8 mouse cellular contexts compared by ENCODE assay signal in the genomic region with DNA sequence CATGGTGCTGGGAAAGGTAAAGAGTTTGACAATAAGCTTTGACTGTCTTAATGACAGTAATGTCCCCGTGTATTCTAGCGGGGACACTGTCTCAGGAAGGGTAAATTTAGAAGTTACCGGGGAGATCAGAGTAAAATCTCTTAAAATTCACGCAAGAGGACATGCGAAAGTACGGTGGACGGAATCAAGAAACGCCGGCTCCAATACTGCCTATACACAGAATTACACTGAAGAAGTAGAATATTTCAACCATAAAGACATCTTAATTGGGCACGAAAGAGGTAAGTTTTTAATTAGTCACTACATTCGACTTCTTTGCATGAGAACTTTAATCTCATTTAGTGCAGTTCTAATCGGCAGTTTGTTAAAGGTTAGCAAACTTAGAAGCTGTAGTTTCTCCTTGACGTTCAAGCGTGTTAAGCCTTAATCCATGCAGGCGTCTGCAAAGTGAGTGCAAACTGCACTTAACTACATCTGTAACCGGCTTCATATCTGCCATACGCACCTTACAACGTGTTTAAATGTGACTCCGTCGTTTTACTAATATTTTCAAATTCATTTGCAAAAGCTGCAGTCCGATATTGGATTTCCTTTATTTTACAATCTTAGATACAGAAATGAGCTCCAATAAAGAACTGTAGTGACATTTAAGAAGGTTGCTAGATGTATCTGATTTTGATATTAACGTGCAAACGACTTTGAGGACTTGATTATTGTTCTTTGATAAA. TPM values are rescaled to one million over a fixed set of nuclear protein-coding genes. Genes with fewer than 3 reads are reported as not detected.
A peak's percentile ranks its signal among the peaks of the same experiment; 100 is the strongest.
DNase-seq lines count a peak whose midpoint lies in the region; ATAC-seq and TF ChIP-seq lines count a peak whose summit lies in the region.

No protein-coding gene starts in this region.

- H3K27ac ChIP-seq in cortical plate, adult 2 months (ENCODE audit: insufficient read depth, low read length) = peak overlapping the region; percentile 34
- H3K27ac ChIP-seq in hindbrain, embryonic 10.5 days = peak overlapping the region; percentile 100
- H3K27ac ChIP-seq in liver, embryonic 12.5 days = peak overlapping the region; percentile 100

- DNase-seq in cerebellum, postnatal 14 days = peak; percentile 25 to 38
- peak; percentile 80 for DNase-seq in A20 (ENCODE audit: low read depth, low spot score)
- peak; percentile 15 for DNase-seq in hindbrain, embryonic 10.5 days (ENCODE audit: low spot score)
- peak; percentile 36 to 48 for DNase-seq in spleen, postnatal 10 days (ENCODE audit: low spot score in 2 of 2)
- no peak for DNase-seq in left cerebral cortex, adult 11 months (ENCODE audit: low spot score)

- H3K36me3 ChIP-seq in hindbrain, embryonic 10.5 days = peaks cover 14% of the 10 kb centered on the region
- H3K36me3 ChIP-seq in liver, embryonic 12.5 days = peaks cover 11% of the 10 kb centered on the region

- peaks cover 1% of the 10 kb centered on the region; the same call in 1 of the 2 replicates for H3K4me1 ChIP-seq in cortical plate, adult 2 months (ENCODE audit: control insufficient read depth, insufficient read depth, low read length)
- peaks cover 14% of the 10 kb centered on the region for H3K4me1 ChIP-seq in hindbrain, embryonic 10.5 days (replicated peaks)
- peaks cover 5% of the 10 kb centered on the region; the same call in 1 of the 2 replicates for H3K4me1 ChIP-seq in liver, embryonic 12.5 days

- H3K9me3 ChIP-seq in hindbrain, embryonic 10.5 days = no peaks in the 10 kb centered on the region
- H3K9me3 ChIP-seq in liver, embryonic 12.5 days (replicated peaks) = no peaks in the 10 kb centered on the region

- TF ChIP-seq CTCF in cortical plate, adult 2 months (IDR thresholded peaks at IDR 0.05; ENCODE audit: extremely low read depth, insufficient read depth, low read length) = no peak

- peak; percentile 35; the same call in 1 of the 2 replicates for TF ChIP-seq POLR2A in cortical plate, adult 2 months (IDR thresholded peaks at IDR 0.05; ENCODE audit: extremely low read depth, insufficient read depth, low read length)

- under 1% methylated on average over 23 of the region's 23 CpGs for WGBS in hindbrain, embryonic 10.5 days
- WGBS in liver, embryonic 12.5 days (ENCODE audit: insufficient replicate concordance) = under 1% methylated on average over 23 of the region's 23 CpGs

- H3K4me3 ChIP-seq in cortical plate, adult 2 months (ENCODE audit: insufficient read depth, low read length) = peak overlapping the region; percentile 67
- peak overlapping the region; percentile 89 for H3K4me3 ChIP-seq in hindbrain, embryonic 10.5 days
- H3K4me3 ChIP-seq in liver, embryonic 12.5 days = peak overlapping the region; percentile 77

- no peak for ATAC-seq in cerebellum, adult (ENCODE audit: insufficient number of reproducible peaks, low FRiP score, low TSS enrichment)
- ATAC-seq in liver, embryonic 12.5 days = no peak

- H3K4me2 ChIP-seq in liver, embryonic 12.5 days = peak overlapping the region; percentile 70

- H3K9ac ChIP-seq in liver, embryonic 12.5 days = peak overlapping the region; percentile 97

- H3K27me3 ChIP-seq in hindbrain, embryonic 10.5 days (ENCODE audit: insufficient read depth, poor library complexity, severe bottlenecking) = no peaks in the 10 kb centered on the region
- H3K27me3 ChIP-seq in liver, embryonic 12.5 days (replicated peaks) = no peaks in the 10 kb centered on the region

RNA-seq across cellular contexts. Expression of gene Arrdc3, which starts 0.6 kb away (rescaled TPM):
- 41.8 and 50.7 TPM in 2 replicates for polyA plus RNA-seq in cortical plate, adult 2 months (2012; rRNA removed)
- polyA plus RNA-seq in hindbrain, embryonic 10.5 days (2016; fragmentation: Nextera tagmentation; extraction: Ambion mirVana) = 49.1 and 49.5 TPM in 2 replicates
- 18.8 and 21.5 TPM in 2 replicates for polyA plus RNA-seq in liver, embryonic 12.5 days (2016; fragmentation: Nextera tagmentation; extraction: Ambion mirVana)

Comparison
In these comparisons a context has a peak if more than half of its experiments do, and no peak if none do; other contexts are left out.
1. H3K27ac ChIP-seq: peak in every context shown above with its lines; median percentile 100 in hindbrain, embryonic 10.5 days; 100 in liver, embryonic 12.5 days; 34 in cortical plate, adult 2 months.